Mouse (Mus musculus): ENCODE results near the gene Odf3l1. TPM values are rescaled to one million over a fixed set of nuclear protein-coding genes. Genes with fewer than 3 reads are reported as not detected.

The Odf3l1 gene
- total RNA-seq, 2 experiments from 2014 or later, result not detected

GRCm38 (mm10) chr9:56850128-56850904, 14.2 kb downstream of the Odf3l1 start:
- DNase-seq, result no peak

DNA sequence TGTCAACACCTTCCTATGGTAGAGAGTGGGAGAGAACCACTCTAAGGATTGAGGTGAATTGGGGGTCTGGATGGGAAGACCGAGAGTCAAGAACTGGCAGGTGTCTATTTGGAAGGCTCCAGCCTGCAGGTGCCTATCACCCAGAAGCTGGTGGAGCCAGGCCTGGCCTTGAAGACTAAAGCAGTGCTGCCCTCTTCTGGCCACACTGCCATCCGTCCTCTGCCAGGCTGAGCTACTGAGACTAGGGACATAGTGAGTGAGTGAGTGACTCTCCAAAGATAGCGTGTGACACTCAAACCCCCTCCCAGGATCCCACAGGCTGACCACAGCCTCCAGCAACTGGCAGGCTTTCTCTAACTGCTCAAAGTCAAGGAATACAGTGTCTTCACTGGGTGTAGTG, 17.0 kb downstream of the Odf3l1 start:
- peak; percentile 69 to 82 for DNase-seq
- intact Hi-C loops (cut with DNase I), result no loop called here

More at GRCm38 (mm10) chr9:56850128-56850904, 14.2 kb downstream of the Odf3l1 start:
- intact Hi-C loops (cut with DNase I), result no loop called here

- intact Hi-C loops (cut with DNase I), result no loop called here
- no peak for DNase-seq
These were observed 19.8 kb downstream of the Odf3l1 start for GRCm38 (mm10) chr9:56844644-56845043.

DNA sequence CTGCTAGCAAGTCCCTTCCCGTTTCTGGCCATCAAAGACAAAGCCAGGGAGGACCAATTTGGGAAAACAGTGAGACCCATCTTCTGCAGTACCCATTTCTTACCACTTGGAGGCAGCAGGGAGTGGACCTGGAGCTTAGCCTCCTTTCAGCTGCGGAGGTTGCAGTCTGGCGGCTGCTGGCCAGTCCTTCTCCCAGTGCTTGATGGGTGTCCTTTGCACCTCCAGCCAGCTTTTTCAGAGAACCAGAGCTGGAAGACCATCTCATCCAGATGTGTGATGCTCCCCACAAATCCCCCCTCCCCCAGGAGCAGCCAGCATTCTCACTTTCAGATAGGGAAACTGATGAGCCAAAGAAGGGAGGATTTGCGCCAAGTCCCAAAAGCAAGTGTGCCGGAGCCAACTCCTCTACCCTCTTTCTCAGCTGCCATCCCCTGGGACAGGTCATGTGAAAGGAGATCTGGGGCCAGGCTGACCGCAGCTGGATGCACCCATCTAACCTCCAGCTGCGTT, 20.7 kb downstream of the Odf3l1 start:
- intact Hi-C loops (cut with DNase I), result loop anchor here (1.0 kb wide), 1 partner anchor 46 kb away; no protein-coding TSS in a partner anchor
- peak; percentile 77 to 85 for DNase-seq

- no peak for DNase-seq
- intact Hi-C loops (cut with DNase I), result no loop called here
These were observed 22.2 kb downstream of the Odf3l1 start for GRCm38 (mm10) chr9:56842303-56842719.

DNA sequence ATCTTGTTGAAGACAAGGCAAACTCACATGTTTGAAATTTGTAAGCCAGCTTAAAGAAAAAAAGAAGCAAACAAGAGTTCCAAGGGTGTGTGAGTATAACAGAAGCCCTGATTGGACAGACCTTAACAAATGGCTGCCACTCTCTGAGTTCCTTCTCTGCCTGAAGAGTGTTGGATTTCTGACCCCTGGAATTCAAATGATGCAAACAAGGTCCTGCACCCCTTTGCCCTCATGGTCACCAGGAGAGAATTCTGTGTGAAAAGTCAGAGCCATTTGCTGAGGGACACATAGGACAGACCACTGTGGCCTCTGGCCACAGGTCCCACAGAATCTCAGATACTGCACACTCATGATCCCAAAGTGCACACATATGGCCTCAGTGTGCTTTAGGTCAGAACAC, 22.6 kb downstream of the Odf3l1 start:
- no peak for DNase-seq
- intact Hi-C loops (cut with DNase I), result no loop called here

DNA sequence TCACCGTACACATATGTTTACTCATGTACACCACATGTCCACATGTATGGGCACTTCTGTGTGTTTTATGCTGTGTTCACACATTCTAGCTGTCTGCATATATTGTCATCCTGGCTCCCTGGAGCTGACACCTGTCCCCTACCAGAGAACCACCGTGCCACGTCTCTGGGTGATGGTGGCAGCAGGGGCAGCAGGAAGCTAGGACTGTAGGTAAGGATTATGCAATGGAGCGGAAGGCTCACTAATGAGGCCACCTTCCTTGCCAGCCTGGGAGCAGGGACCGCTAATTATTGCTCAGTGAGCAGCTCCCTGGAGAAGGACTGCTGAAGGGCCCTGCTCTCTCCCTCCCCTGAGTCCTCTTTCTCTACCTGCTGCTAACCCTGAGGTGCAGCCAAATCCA, 23.8 kb downstream of the Odf3l1 start:
- intact Hi-C loops (cut with DNase I), result no loop called here
- no peak for DNase-seq

DNA sequence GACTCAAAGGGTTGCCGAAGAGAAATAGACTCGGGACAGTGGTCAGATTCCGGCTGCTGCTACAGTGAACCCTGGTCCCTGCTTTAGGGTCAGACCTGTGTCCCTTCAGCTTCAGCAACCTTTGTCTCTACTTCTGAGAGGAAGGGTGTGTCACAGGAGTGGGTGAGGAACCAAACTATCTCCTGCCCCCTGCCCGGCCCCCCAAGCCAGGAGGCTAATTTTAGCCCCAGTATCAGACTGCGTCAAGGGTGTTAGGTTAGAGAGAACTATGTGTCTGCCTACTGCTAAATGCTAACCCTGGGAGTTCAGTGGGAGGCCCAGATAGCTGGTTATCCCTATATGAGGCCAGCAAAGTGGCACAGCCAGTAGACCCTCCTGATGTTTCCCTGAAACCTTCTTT, 29.3 kb downstream of the Odf3l1 start:
- no peak for DNase-seq
- intact Hi-C loops (cut with DNase I), result no loop called here

DNA sequence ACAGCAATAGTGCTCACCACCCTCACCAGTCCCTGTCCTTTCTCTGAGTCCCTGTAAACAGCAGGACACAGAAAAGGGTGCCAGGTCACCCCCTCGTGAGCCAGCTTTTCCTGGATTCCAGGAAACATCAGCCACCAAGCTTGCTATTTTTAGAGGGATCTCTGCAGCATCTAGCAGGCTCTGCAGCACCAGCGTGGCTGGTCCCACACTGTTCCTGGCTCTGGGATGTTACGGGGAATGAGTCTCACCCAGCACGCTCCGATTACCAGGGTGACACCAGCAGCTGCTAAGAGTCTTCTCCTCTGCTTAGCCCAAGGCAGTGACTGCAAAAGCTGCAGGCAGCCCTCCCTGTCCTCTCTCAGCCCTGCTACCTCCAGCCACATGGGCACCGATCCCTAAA, 31.6 kb downstream of the Odf3l1 start:
- no peak for DNase-seq
- intact Hi-C loops (cut with DNase I), result no loop called here

GRCm38 (mm10) chr9:56831904-56832303, 32.6 kb downstream of the Odf3l1 start:
- DNase-seq, result no peak
- intact Hi-C loops (cut with DNase I), result no loop called here

DNA sequence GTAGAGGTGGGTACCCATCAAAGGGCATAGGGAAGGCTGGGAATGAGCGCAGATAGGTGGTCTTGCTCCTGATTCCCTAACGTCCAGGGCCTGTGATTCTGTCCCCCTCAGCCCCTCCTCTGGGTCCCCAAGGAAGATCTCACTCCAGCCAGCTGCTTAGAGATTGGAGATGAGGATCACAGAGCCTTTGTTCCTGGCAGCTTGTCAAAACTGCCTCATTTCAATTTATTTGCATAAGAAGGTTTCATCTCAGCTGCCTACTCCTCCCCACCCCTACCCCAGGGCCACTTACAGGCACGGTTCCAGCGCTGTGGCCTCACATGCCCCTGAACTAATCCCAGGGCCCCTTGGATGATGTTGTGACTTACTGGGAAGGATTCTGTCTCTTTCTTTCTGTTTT, 34.3 kb downstream of the Odf3l1 start:
- DNase-seq, result peak in 1 of 2 experiments; percentile 18
- intact Hi-C loops (cut with DNase I), result no loop called here

GRCm38 (mm10) chr9:56828841-56829240, 35.6 kb downstream of the Odf3l1 start:
- intact Hi-C loops (cut with DNase I), result no loop called here

GRCm38 (mm10) chr9:56828146-56828545, 36.3 kb downstream of the Odf3l1 start:
- no peak for DNase-seq
- intact Hi-C loops (cut with DNase I), result no loop called here

More at GRCm38 (mm10) chr9:56828841-56829240, 35.6 kb downstream of the Odf3l1 start:
- DNase-seq, result no peak

- no peak for DNase-seq
- intact Hi-C loops (cut with DNase I), result no loop called here
These were observed 38.8 kb downstream of the Odf3l1 start for GRCm38 (mm10) chr9:56825476-56826213.

DNA sequence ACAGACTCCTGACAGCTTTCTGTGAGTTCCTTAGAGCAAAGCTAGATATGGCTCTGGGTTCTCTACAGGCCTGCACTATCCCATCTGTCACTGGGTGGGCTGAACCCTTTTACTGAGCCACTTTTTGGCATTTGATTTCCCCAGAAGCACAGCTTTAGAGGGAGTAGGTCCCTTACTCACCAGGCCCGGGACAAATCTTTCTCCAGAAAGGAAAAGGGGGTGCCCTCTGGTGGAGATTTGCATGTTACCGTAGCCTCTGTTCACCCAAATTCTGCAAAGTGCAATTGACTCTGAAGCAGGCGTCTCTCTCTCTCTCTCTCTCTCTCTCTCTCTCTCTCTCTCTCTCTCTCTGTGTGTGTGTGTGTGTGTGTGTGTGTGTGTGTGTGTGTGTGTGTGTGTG, 39.6 kb downstream of the Odf3l1 start:
- DNase-seq, result peak in 1 of 2 experiments; percentile 55
- intact Hi-C loops (cut with DNase I), result no loop called here

- DNase-seq, result no peak
- intact Hi-C loops (cut with DNase I), result no loop called here
These were observed 53.6 kb downstream of the Odf3l1 start for GRCm38 (mm10) chr9:56810916-56811315.

DNA sequence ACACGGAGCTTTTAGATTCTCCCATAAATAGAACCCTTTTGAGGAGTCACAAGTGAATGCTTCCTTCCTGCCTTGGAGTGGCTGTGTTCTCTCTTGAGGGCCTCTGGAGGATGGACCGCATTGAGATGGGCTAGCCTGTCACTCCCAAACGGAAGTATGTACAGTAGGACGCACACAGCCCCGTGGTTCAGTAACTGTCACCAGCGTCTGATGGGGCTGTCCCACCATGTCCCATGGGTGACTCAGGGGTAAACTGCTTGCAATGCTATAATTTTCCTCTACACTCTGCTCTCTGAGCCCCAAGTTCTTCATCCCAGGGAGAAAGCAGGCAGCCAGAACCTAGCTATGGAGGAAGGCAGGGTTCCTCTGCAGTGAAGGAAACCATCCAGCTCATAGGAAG, 56.5 kb downstream of the Odf3l1 start:
- intact Hi-C loops (cut with DNase I), result no loop called here
- DNase-seq, result no peak

GRCm38 (mm10) chr9:56803146-56803545, 61.3 kb downstream of the Odf3l1 start:
- DNase-seq, result no peak
- intact Hi-C loops (cut with DNase I), result no loop called here
